Mouse (Mus musculus) lung, embryonic 14.5 days (tissue): Measurements from ENCODE around the gene Rhbg. TPM values are rescaled to one million over a fixed set of nuclear protein-coding genes. Genes with fewer than 3 reads are reported as not detected.

Source experiments
- ATAC-seq: fragments of 200-750 bp; cut with Nextera tagmentation; 2 replicates; pipeline ENCODE4 v1.8.0; 2017; ENCODE audit warnings: mild to moderate bottlenecking, moderate TSS enrichment, moderate library complexity; ENCODE audit not compliant: insufficient read depth
- DNase-seq: peaks from one replicate; pipeline ENCODE4 v3.0.0-alpha.2; 2015
- H3K27ac ChIP-seq: fragments of 300-500 bp; sonication (generic); 2 replicates; pipeline ENCODE4 v1.5.1; 2014; ENCODE audit warnings: low read depth, mild to moderate bottlenecking, moderate library complexity
- H3K27me3 ChIP-seq: fragments of 300-500 bp; sonication (generic); 2 replicates; pipeline ENCODE4 v1.6.1; 2014; ENCODE audit warnings: low read length, control low read depth; ENCODE audit not compliant: insufficient read depth
- H3K36me3 ChIP-seq: fragments of 300-500 bp; sonication (generic); 2 replicates; pipeline ENCODE4 v1.6.1; 2014; ENCODE audit warnings: control low read depth; ENCODE audit not compliant: insufficient read depth
- H3K4me1 ChIP-seq: fragments of 300-500 bp; sonication (generic); 2 replicates; pipeline ENCODE4 v1.6.1; 2014; ENCODE audit warnings: antibody characterized with exemption, control low read depth; ENCODE audit not compliant: insufficient read depth
- H3K4me2 ChIP-seq: fragments of 300-500 bp; sonication (generic); 2 replicates; pipeline ENCODE4 v1.6.1; 2014; ENCODE audit warnings: mild to moderate bottlenecking
- H3K4me3 ChIP-seq: fragments of 300-500 bp; sonication (generic); 2 replicates; pipeline ENCODE4 v1.5.1; 2014; ENCODE audit warnings: low read depth, low read length
- H3K9ac ChIP-seq: fragments of 300-500 bp; sonication (generic); 2 replicates; pipeline ENCODE4 v1.6.1; 2014
- H3K9me3 ChIP-seq: fragments of 300-500 bp; sonication (generic); 2 replicates; pipeline ENCODE4 v1.6.1; 2016; ENCODE audit warnings: low read depth, low read length, control low read depth
- CTCF ChIP-seq: IDR thresholded peaks from 2 replicates; pipeline ENCODE4 v1.5.1; 2016; ENCODE audit warnings: antibody characterized with exemption, low read depth
- WGBS: fragments of 180-500 bp; shearing (Covaris S2); extraction: QIAGEN DNeasy Blood & Tissue Kit; methylation state at CpG from one replicate; pipeline ENCODE4 v1.1.7; 2014; 5-methylcytosine and 5-hydroxymethylcytosine counted together
- polyA plus RNA-seq: library from polyadenylated mRNA; unstranded; fragments of >200 nt; fragmentation: Nextera tagmentation; extraction: Ambion mirVana; gene quantifications from 2 replicates; pipeline ENCODE4 v1.2.1, GENCODE M21; 2014

The Rhbg gene
- polyA plus RNA-seq, 1 experiment from 2014 or later, result not detected

- DNase-seq (no peak), ATAC-seq (no peak)
- no peak for TF ChIP-seq CTCF
- no peak overlapping the region for H3K4me2 ChIP-seq
- WGBS, result 51% methylated on average over 4 of the region's 4 CpGs
- H3K4me3 ChIP-seq, result no peak overlapping the region
- H3K36me3 ChIP-seq, result no peaks in the 10 kb centered on the region
- H3K4me1 ChIP-seq, result no peaks in the 10 kb centered on the region
- H3K27me3 ChIP-seq, result peaks cover 76% of the 10 kb centered on the region
- H3K9ac ChIP-seq, result no peak overlapping the region
- H3K27ac ChIP-seq, result no peak overlapping the region
- H3K9me3 ChIP-seq, result no peaks in the 10 kb centered on the region
Measured at GRCm38 (mm10) chr3:88239446-88239845, 15.1 kb downstream of the Rhbg start.

GRCm38 (mm10) chr3:88238866-88239391, 15.6 kb downstream of the Rhbg start:
- H3K4me1 ChIP-seq, result no peaks in the 10 kb centered on the region
- DNase-seq, result no peak
- no peak for TF ChIP-seq CTCF
- H3K4me2 ChIP-seq, result no peak overlapping the region
- H3K36me3 ChIP-seq, result no peaks in the 10 kb centered on the region
- no peak overlapping the region for H3K9ac ChIP-seq
- H3K9me3 ChIP-seq, result no peaks in the 10 kb centered on the region
- no peak overlapping the region for H3K4me3 ChIP-seq
- peaks cover 76% of the 10 kb centered on the region for H3K27me3 ChIP-seq
- WGBS, result 32% methylated on average over 8 of the region's 8 CpGs
- no peak for ATAC-seq
- H3K27ac ChIP-seq, result no peak overlapping the region

- Histone ChIP-seq H3K9ac (no peak overlapping the region), H3K4me2 (no peak overlapping the region), H3K9me3 (no peaks in the 10 kb centered on the region), H3K36me3 (no peaks in the 10 kb centered on the region), H3K27me3 (peaks cover 71% of the 10 kb centered on the region), H3K27ac (no peak overlapping the region), H3K4me3 (no peak overlapping the region), H3K4me1 (no peaks in the 10 kb centered on the region)
- DNase-seq, result peak; percentile 31
- ATAC-seq, result no peak
- 9% methylated on average over 10 of the region's 10 CpGs for WGBS
- TF ChIP-seq CTCF, result peak; percentile 56
Measured at GRCm38 (mm10) chr3:88237556-88238194, 16.8 kb downstream of the Rhbg start.

- Histone ChIP-seq H3K36me3 (no peaks in the 10 kb centered on the region), H3K4me1 (no peaks in the 10 kb centered on the region), H3K27ac (no peak overlapping the region), H3K4me2 (no peak overlapping the region), H3K9ac (no peak overlapping the region), H3K9me3 (no peaks in the 10 kb centered on the region), H3K4me3 (no peak overlapping the region), H3K27me3 (peaks cover 68% of the 10 kb centered on the region)
- DNase-seq (no peak), ATAC-seq (no peak)
- TF ChIP-seq CTCF, result no peak
- WGBS, result 28% methylated on average over 6 of the region's 6 CpGs
Measured at GRCm38 (mm10) chr3:88237161-88237555, 17.4 kb downstream of the Rhbg start.

- ATAC-seq (no peak), DNase-seq (no peak)
- no peak overlapping the region for H3K27ac ChIP-seq
- 70% methylated on average over 2 of the region's 2 CpGs for WGBS
- H3K9ac ChIP-seq, result no peak overlapping the region
- peaks cover 52% of the 10 kb centered on the region for H3K27me3 ChIP-seq
- no peaks in the 10 kb centered on the region for H3K4me1 ChIP-seq
- H3K4me3 ChIP-seq, result no peak overlapping the region
- no peaks in the 10 kb centered on the region for H3K36me3 ChIP-seq
- no peak overlapping the region for H3K4me2 ChIP-seq
- no peaks in the 10 kb centered on the region for H3K9me3 ChIP-seq
- no peak for TF ChIP-seq CTCF
Measured at GRCm38 (mm10) chr3:88235616-88236015, 18.9 kb downstream of the Rhbg start.

GRCm38 (mm10) chr3:88235216-88235615, 19.3 kb downstream of the Rhbg start:
- H3K9ac ChIP-seq, result no peak overlapping the region
- peak; percentile 47 for DNase-seq
- 9% methylated on average over 3 of the region's 3 CpGs for WGBS
- peak; percentile 65 for TF ChIP-seq CTCF
- H3K4me1 ChIP-seq, result no peaks in the 10 kb centered on the region
- no peak overlapping the region for H3K4me2 ChIP-seq
- no peaks in the 10 kb centered on the region for H3K9me3 ChIP-seq
- H3K36me3 ChIP-seq, result no peaks in the 10 kb centered on the region
- peaks cover 48% of the 10 kb centered on the region for H3K27me3 ChIP-seq
- no peak overlapping the region for H3K4me3 ChIP-seq
- H3K27ac ChIP-seq, result no peak overlapping the region
- no peak for ATAC-seq

GRCm38 (mm10) chr3:88234041-88234440, 20.5 kb downstream of the Rhbg start:
- H3K27ac ChIP-seq, result no peak overlapping the region
- DNase-seq (no peak), ATAC-seq (no peak)
- 41% methylated on average over 8 of the region's 8 CpGs for WGBS
- H3K4me3 ChIP-seq, result no peak overlapping the region
- peaks cover 36% of the 10 kb centered on the region for H3K27me3 ChIP-seq
- TF ChIP-seq CTCF, result no peak
- no peaks in the 10 kb centered on the region for H3K9me3 ChIP-seq
- no peak overlapping the region for H3K9ac ChIP-seq
- no peaks in the 10 kb centered on the region for H3K36me3 ChIP-seq
- no peak overlapping the region for H3K4me2 ChIP-seq
- no peaks in the 10 kb centered on the region for H3K4me1 ChIP-seq
